Comparison of ENCODE assay signal across 13 mouse cellular contexts in genomic region chr2:156486086-156486751, GRCm38 (mm10).
"Had no signal": no experiment of that assay in that cellular context is flagged by ENCODE, and none has a peak within 500 bp of the region (broad histone marks: within the 10 kb centered on the region; RNA-seq: fewer than 3 reads in every experiment).

No protein-coding gene starts in this region.

- ATAC-seq: liver, postnatal 0 days; midbrain, embryonic 13.5 days had no signal

- H3K4me3 ChIP-seq: kidney, embryonic 15.5 days; limb, embryonic 10.5 days; liver, embryonic 13.5 days; lung, embryonic 15.5 days; midbrain, embryonic 13.5 days; neural tube, embryonic 12.5 days had no signal

- H3K4me1 ChIP-seq: kidney, embryonic 15.5 days; neural tube, embryonic 12.5 days had no signal

- H3K4me2 ChIP-seq: kidney, embryonic 15.5 days; liver, embryonic 13.5 days; lung, embryonic 15.5 days; midbrain, embryonic 13.5 days; neural tube, embryonic 12.5 days had no signal

- H3K9ac ChIP-seq: kidney, embryonic 15.5 days; liver, embryonic 13.5 days; liver, postnatal 0 days; lung, embryonic 15.5 days; midbrain, embryonic 13.5 days; neural tube, embryonic 12.5 days had no signal

- H3K27ac ChIP-seq: kidney, embryonic 15.5 days; limb, embryonic 10.5 days; liver, embryonic 13.5 days; lung, embryonic 15.5 days; midbrain, embryonic 13.5 days; neural tube, embryonic 12.5 days had no signal

- H3K27me3 ChIP-seq: kidney, embryonic 15.5 days; lung, embryonic 15.5 days; midbrain, embryonic 13.5 days; neural tube, embryonic 12.5 days had no signal

- H3K36me3 ChIP-seq: kidney, embryonic 15.5 days; limb, embryonic 10.5 days; liver, embryonic 13.5 days; lung, embryonic 15.5 days; neural tube, embryonic 12.5 days had no signal

- DNase-seq: kidney, postnatal 25 days; layer of hippocampus, adult 9-11 months; liver, embryonic 13.5 days; liver, postnatal 0 days; right cerebral cortex, postnatal 4 days; spleen, adult 18-20 months; thymus, adult 18-20 months; thymus, postnatal 14 days had no signal

- H3K9me3 ChIP-seq: kidney, embryonic 15.5 days; limb, embryonic 10.5 days; liver, embryonic 13.5 days; lung, embryonic 15.5 days; midbrain, embryonic 13.5 days had no signal
